ENCODE assay signal across 7 mouse cellular contexts in genomic region chr2:172477860-172478259, GRCm38 (mm10). TPM values are rescaled to one million over a fixed set of nuclear protein-coding genes. Genes with fewer than 3 reads are reported as not detected.
A peak's percentile ranks its signal among the peaks of the same experiment; 100 is the strongest.
DNase-seq lines count a peak whose midpoint lies in the region; ATAC-seq and TF ChIP-seq lines count a peak whose summit lies in the region.

No protein-coding gene starts in this region.

- no peak overlapping the region for H3K4me3 ChIP-seq in forebrain, embryonic 12.5 days (replicated peaks)
- H3K4me3 ChIP-seq in lung, embryonic 16.5 days (ENCODE audit: low read length) = no peak overlapping the region

- ATAC-seq in forebrain, embryonic 12.5 days (ENCODE audit: low FRiP score) = peak; percentile 37; the same call in 1 of the 2 replicates
- peak; percentile 45 for ATAC-seq in inflammation-experienced regulatory T-cells, adult 6 months
- ATAC-seq in lung, embryonic 16.5 days (ENCODE audit: low read depth) = peak; percentile 9; the same call in 1 of the 2 replicates

- H3K27ac ChIP-seq in forebrain, embryonic 12.5 days = no peak overlapping the region
- no peak overlapping the region for H3K27ac ChIP-seq in lung, embryonic 16.5 days (ENCODE audit: low read length)

- H3K4me2 ChIP-seq in forebrain, embryonic 12.5 days = no peak overlapping the region
- no peak overlapping the region for H3K4me2 ChIP-seq in lung, embryonic 16.5 days (ENCODE audit: low read depth, low read length)

- peaks cover 4% of the 10 kb centered on the region; the same call in 1 of the 2 replicates for H3K4me1 ChIP-seq in forebrain, embryonic 12.5 days
- H3K4me1 ChIP-seq in lung, embryonic 16.5 days (replicated peaks; ENCODE audit: control insufficient read depth, insufficient read depth, low read length) = peaks cover 6% of the 10 kb centered on the region

- peak; percentile 76; the same call in 1 of the 2 replicates for TF ChIP-seq CTCF in brain, embryonic 14.5 days (IDR thresholded peaks at IDR 0.05; ENCODE audit: borderline replicate concordance, extremely low read depth, insufficient read depth, insufficient read length)

- DNase-seq in urinary bladder, postnatal 14 days (ENCODE audit: low spot score) = peak; percentile 41
- DNase-seq in urinary bladder, postnatal 10 days (ENCODE audit: low spot score) = no peak
- peak; percentile 87 for DNase-seq in brain, embryonic 14.5 days (ENCODE audit: low read depth)
- DNase-seq in retina, adult 2 months (ENCODE audit: low read depth, low spot score) = peak; percentile 29

- no peaks in the 10 kb centered on the region for H3K9me3 ChIP-seq in forebrain, embryonic 12.5 days
- no peaks in the 10 kb centered on the region for H3K9me3 ChIP-seq in lung, embryonic 16.5 days (ENCODE audit: control insufficient read depth, low read length)

- H3K9ac ChIP-seq in forebrain, embryonic 12.5 days = no peak overlapping the region
- no peak overlapping the region for H3K9ac ChIP-seq in lung, embryonic 16.5 days (ENCODE audit: low read length)

- WGBS in forebrain, embryonic 12.5 days = 6% methylated on average over 2 of the region's 2 CpGs
- 3% methylated on average over 2 of the region's 2 CpGs for WGBS in lung, embryonic 16.5 days

- H3K36me3 ChIP-seq in forebrain, embryonic 12.5 days (replicated peaks) = no peaks in the 10 kb centered on the region
- no peaks in the 10 kb centered on the region for H3K36me3 ChIP-seq in lung, embryonic 16.5 days (ENCODE audit: control insufficient read depth, insufficient read depth, low read length)

- no peak for TF ChIP-seq POLR2A in brain, embryonic 14.5 days (IDR thresholded peaks at IDR 0.05; ENCODE audit: borderline replicate concordance, extremely low read depth, insufficient read depth, insufficient read length, poor library complexity, severe bottlenecking)

- peaks cover 7% of the 10 kb centered on the region; the same call in 1 of the 2 replicates for H3K27me3 ChIP-seq in forebrain, embryonic 12.5 days
- H3K27me3 ChIP-seq in lung, embryonic 16.5 days (ENCODE audit: control insufficient read depth, insufficient read depth, low read depth, low read length) = no peaks in the 10 kb centered on the region

RNA-seq across cellular contexts. Expression of gene Fam209, which starts 5.5 kb away (rescaled TPM):
- 0.37 and 0.57 TPM in 2 replicates for polyA plus RNA-seq in brain, embryonic 14.5 days (2012; rRNA removed)
- polyA plus RNA-seq in forebrain, embryonic 12.5 days (2016; fragmentation: Nextera tagmentation; extraction: Ambion mirVana) = 0.38 and 0.81 TPM in 2 replicates
- 1 to 10 TPM in 2 of 3 experiments, under 1 TPM in 1; 0.83 to 3.0 (median 2.1) TPM for polyA plus RNA-seq in inflammation-experienced regulatory T-cells, adult 6 months (2017; shearing (Covaris generic))
- polyA plus RNA-seq in lung, embryonic 16.5 days (2015; fragmentation: Nextera tagmentation; extraction: Ambion mirVana) = 0.30 and 0.54 TPM in 2 replicates

RNA-seq across cellular contexts. Expression of gene Gcnt7, which starts 19.5 kb away (rescaled TPM):
- not detected in 2 replicates for polyA plus RNA-seq in brain, embryonic 14.5 days (2012; rRNA removed)
- polyA plus RNA-seq in forebrain, embryonic 12.5 days (2016; fragmentation: Nextera tagmentation; extraction: Ambion mirVana) = 2.1 and 2.2 TPM in 2 replicates
- 1 to 10 TPM; 3.7 to 5.2 (median 3.8) TPM for polyA plus RNA-seq in inflammation-experienced regulatory T-cells, adult 6 months (2017; shearing (Covaris generic))
- polyA plus RNA-seq in lung, embryonic 16.5 days (2015; fragmentation: Nextera tagmentation; extraction: Ambion mirVana) = 1.9 and 2.0 TPM in 2 replicates

RNA-seq across cellular contexts. Expression of gene Rtf2, which starts 37.5 kb away (rescaled TPM):
- polyA plus RNA-seq in brain, embryonic 14.5 days (2012; rRNA removed) = 63.3 and 66.5 TPM in 2 replicates
- polyA plus RNA-seq in forebrain, embryonic 12.5 days (2016; fragmentation: Nextera tagmentation; extraction: Ambion mirVana) = 86.9 and 93.5 TPM in 2 replicates
- polyA plus RNA-seq in inflammation-experienced regulatory T-cells, adult 6 months (2017; shearing (Covaris generic)) = 100 to 1,000 TPM; 125 to 139 (median 135) TPM
- 75.8 and 80.0 TPM in 2 replicates for polyA plus RNA-seq in lung, embryonic 16.5 days (2015; fragmentation: Nextera tagmentation; extraction: Ambion mirVana)
